Mouse (Mus musculus) A20 (cell line): ENCODE measurements at regions not wholly inside any gene's neighbourhood (a gene's known extent, or its start where the extent isn't known, plus 50 kb on each side); places are given as distances from the start of the nearest gene placed in this dataset.

Experiments used
- DNase-seq: peaks from one replicate; pipeline ENCODE4 v3.0.0-alpha.2; 2011; ENCODE audit warnings: low read depth, low spot score

DNA sequence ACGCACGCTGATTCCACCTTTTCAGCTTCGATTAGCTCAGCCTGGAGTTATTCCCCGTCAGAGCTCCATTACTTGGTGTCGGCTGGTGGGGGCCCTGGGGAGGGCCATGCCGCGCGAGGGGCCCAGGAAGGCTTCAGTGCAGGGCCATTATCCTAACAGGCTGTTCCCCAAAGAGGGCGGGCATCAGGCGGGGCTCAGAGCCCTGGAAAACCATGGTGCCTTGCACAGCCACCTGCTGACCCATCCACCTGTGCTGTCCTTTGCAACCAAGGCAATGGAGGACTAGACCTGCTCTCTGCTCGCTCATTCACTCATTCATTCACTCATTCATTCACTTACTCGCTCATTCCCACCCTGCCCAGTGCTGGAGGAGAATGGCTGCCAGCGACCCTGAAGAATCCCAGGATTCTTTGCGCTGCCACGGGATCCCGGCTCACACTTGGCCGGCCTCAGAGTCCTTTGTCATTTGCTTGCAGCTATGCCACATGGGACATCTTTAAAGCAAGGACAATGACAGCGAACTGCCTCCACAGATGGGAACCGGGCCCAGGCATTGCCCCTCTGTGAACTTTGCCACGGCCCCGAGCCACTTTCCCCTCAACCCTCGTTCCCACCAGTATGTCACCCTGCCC lies 78.6 kb upstream of the Nkx1-1 start:
- no peak for DNase-seq

DNA sequence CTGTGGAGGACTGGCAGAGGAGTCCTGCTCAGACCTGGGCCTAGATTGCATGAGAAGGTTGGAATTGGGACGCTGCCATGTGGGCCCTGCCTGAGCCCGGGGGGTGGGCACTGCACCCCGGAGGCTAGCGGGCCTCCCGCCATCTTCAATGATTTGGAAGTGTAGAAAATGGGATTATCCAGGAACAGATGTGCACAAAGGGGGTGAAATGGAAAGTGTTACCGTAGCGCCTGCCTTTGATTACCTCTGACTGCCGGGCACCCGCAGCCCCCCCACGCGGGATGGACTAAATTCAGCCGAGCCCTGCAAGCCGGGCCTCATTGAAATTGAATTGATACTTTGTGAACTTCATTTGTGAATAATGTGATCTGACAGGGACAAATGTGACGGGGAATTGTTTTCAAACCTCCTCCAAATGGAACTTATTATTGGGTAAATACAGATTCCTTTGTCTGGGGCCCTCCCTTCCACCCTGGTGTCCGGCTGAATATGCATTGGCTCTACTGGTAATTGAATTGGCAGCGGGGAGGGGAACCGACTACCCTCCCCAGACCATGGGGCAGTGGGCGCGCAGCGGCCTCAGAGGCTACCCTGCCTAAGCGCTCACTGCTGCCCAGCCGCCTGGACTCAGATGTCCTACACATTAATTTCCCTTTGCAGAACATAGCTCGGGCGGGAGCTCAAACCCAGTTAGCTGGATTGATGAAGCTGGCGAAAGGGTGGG lies 77.9 kb upstream of the Nkx1-1 start:
- DNase-seq, result no peak

DNA sequence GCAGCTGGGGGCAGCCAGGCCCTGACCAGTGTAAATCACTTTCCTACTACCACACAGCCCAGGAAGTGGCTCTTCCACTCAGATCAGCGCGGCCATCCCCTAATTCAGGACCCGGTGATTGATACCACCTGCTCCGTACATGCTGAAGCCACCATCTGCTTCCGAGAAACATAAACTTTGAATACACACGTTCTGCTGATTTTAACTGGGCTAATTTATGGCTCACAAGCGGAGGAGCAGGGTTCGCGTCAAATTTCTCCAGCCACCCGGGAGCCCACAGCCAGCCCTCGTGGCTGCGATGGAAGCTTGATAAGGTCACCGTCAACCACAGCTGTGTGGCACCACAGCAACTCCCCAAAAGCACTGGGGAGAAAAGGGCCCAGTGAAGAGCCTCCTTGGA lies 72.0 kb upstream of the Nkx1-1 start:
- DNase-seq, result no peak

DNA sequence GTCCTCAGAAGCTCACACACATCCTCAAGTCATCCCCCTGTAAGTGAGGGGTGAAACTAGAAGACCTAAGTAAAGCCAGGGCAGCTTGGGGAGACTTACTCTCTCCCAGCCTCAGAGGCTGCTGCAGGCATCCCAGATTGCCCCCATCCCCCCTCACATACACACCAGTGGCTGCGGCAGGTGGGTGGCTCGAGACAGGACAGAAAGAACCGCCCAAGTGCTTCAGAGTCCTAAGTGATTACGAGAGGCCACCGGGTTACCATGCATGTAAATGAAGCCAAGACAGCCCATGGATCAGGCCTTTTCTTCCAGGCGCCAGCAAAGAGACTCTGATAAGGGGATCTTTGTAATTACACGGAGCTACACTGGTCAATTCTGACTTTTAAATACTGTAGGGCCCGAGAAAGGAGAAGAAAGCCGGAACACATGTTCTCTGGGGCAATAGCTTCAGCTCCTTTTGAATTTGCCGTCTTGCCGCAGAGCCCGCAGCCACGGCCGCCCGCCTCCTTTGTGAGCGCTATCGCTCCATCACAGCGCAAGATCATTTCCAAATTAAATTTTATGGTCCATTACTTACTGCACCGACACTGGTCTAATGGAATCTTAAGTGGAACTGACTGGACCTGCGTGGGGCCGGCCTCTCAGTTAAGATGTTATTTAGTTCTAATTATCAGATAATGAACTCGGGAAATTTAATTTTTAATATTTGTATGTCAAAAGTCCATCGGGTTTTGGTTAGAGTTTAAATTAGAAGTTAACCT lies 68.1 kb upstream of the Nkx1-1 start:
- DNase-seq, result no peak

DNA sequence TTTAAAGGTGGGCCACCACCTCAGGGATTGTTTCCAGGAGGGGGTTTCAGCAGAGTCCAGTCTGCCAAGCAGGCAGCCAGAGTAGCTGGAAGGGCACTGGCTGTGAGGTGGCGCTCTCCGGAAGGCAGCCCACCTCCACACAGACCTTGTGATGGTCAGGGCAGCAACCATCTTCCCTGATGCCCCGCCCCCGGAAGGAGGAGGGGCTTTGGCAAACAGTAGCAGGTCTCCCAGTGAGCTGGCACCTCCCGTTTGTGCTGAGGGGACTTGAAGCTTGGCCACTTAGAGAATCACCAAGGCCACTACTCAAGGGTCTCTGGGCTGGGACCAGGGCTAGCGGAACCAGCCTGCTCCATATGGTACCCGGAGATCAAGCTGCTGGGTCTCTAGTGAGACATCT lies 67.4 kb upstream of the Nkx1-1 start:
- DNase-seq, result no peak

DNA sequence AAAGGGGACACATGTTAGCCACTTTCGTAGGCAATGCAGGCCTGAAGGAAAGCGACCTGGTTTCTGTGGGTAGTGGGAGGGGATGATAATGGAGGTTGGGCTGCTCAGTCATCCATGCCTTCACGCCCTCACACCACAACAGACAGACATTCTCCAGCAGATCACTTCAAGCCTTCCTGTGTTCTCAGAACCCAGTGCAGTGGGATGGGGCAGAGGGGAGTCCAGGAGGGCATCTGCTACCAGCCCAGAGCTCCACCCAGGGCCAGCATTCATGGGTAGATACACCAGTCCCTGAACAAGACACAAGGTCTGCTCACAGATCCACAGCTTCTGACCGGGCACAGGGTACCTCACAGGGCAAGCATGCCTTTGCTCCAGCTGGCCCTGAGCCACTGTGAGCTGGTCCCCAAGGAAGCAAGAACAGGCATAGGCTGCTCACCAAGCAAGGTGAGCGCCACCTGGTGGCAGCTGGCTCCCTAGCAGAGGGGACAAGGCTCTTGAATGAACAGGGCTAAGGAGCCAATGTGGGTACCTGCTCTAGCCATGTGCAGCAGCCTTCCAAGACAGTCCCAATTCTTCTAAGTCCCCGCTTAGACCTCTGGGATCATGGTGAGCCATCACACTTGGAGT lies 62.2 kb upstream of the Nkx1-1 start:
- DNase-seq, result peak; percentile 81

DNA sequence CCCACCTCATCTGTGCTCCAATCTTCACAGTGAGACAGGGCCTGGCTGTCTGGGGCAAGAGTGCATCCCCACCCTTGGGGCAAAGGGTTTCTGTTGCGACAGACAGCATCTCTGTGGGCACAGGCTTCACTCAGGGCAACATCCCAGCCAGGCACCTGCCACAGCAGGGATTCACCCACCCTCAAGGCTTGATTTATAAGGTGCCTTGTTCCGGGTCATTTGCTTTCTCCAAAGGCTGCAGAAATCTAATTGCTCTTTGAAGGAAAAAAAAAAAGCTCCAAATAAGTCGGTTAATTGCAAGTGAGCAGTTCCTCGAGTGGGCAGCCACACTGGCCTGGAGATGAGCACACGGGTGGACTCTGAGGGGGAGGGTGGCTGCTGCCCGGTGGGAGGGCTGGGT lies 61.5 kb upstream of the Nkx1-1 start:
- no peak for DNase-seq

DNA sequence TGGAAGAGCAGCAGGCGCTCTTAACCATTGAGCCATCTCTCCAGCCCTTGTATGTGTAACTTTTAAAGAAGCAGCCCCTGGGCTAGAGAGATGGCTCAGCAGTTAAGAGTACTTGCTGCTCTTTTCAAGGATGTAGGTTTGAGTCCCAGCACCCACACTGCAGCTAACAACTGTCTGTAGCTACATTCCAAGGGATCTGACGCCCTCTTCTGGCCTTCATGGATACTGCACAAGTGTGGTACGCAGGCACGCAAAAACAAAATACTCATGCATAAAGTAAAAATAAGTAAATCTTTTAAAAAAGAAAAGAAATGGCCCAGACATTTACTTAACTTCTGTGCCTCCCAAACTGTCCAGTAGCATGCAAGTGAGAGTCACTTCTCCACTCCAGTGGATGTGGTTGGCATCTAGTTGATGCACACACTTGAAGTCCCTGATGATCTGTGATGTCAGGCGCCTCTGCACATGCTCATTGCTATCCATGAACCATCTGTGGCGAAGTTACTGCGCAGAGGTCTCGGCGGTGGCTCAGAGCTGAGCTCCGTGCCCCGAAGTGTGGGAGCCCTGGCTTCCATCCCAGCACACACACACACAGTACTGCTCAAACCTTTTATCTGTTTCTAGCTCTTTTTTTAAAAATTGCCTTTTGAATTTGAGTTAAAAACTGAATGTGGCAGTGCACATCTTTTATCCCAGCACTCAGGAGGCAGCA lies 59.0 kb upstream of the Nkx1-1 start:
- no peak for DNase-seq

DNA sequence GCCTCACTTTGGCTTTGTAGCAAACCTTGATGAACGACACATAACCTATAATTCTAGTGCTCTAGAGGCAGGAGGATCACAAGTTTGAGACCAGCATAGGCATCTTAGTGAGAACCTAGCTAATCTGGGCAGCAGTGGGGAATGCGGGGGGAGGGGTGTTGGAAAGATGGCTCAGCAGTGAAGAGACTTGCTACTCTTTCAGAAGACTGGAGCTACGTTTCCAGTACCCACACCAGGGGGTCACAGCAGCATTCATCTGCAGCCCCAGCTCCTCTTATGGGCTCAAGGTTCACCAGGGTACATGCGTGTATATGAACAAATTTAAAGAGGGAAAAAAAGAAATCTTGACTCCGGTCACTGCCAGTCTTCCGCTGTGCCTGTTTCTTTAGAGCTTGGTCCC lies 55.5 kb upstream of the Nkx1-1 start:
- DNase-seq, result no peak

DNA sequence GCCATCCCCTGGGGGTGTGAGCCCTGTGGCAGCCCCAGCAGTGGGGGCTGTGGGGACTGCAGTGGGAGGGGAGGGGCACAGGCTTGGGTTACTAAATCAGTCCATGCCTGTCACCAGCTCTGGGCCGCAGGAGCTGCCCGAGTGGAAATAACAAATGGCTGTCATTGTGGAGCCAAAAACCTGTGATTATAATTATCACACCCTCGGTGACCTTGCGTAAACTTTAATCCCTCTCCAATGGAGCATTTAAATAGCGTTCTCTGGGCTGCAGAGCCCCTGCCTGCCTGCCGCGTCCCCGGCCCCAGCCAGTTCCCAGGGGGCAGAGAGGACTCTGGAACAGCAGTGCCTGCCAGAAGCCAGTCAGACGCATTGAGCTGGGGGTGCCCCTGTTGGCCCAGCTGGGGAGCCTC lies 54.4 kb upstream of the Nkx1-1 start:
- DNase-seq, result no peak

DNA sequence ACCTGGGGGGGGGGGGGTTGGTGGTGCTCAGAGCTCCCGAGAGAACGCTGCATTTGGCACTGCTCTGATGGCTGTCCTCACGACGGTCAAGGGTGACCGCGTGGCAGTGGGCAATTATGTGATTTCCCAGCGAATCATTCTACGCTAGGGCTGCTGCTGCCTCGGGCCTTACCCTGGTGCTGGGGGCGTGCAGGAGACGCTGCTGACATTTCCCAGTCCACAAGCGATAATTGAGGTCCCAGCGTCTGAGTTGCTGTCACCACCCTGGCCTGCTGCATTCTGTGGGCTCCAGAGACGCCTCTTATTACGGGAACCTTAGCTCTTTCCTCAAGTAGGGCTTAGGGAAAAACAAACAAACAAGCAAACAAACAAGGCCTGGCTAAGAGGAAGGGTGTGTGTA lies 52.0 kb upstream of the Nkx1-1 start:
- DNase-seq, result no peak
